Mouse (Mus musculus): Measurements from ENCODE around the gene Alox12b.

- TF ChIP-seq POLR2A (IDR thresholded peaks at IDR 0.05; ENCODE audit: borderline replicate concordance, low read depth, low read length) (peak; percentile 31; the same call in 1 of the 2 replicates), CTCF (IDR thresholded peaks at IDR 0.05; ENCODE audit: low read depth, low read length) (no peak)
Observed at GRCm38 (mm10) chr11:69110319-69111046, 46.3 kb upstream of the Alox12b start.
